Mouse (Mus musculus): Measurements from ENCODE around the gene Frmd4a.
"Not testable (repeated sequence)": the region's sequence is repeated elsewhere in the genome, so short reads cannot be mapped to it uniquely, and the experiment has no call there.

Gene Frmd4a

GRCm38 (mm10) chr2:4557466-4557865, 539.9 kb downstream of the Frmd4a start:
- DNase-seq (ENCODE audit: low spot score), result no peak

- no peak for DNase-seq (ENCODE audit: low spot score)
Observed at GRCm38 (mm10) chr2:4558651-4559203, 541.2 kb downstream of the Frmd4a start.

- DNase-seq (ENCODE audit: low spot score), result peak; percentile 79
Observed at GRCm38 (mm10) chr2:4559211-4559882, 541.8 kb downstream of the Frmd4a start.

GRCm38 (mm10) chr2:4559883-4560247, 542.3 kb downstream of the Frmd4a start:
- no peak for DNase-seq (ENCODE audit: low spot score)

GRCm38 (mm10) chr2:4560516-4560915, 543.0 kb downstream of the Frmd4a start:
- DNase-seq (ENCODE audit: low spot score), result not testable (repeated sequence)

- DNase-seq (ENCODE audit: low spot score), result no peak
Observed at GRCm38 (mm10) chr2:4561196-4561595, 543.7 kb downstream of the Frmd4a start.

GRCm38 (mm10) chr2:4562373-4562772, 544.9 kb downstream of the Frmd4a start:
- DNase-seq (ENCODE audit: low spot score), result no peak

GRCm38 (mm10) chr2:4562826-4563225, 545.3 kb downstream of the Frmd4a start:
- no peak for DNase-seq (ENCODE audit: low spot score)

- no peak for DNase-seq (ENCODE audit: low spot score)
Observed at GRCm38 (mm10) chr2:4563322-4563721, 545.8 kb downstream of the Frmd4a start.

GRCm38 (mm10) chr2:4566260-4566955, 548.9 kb downstream of the Frmd4a start:
- DNase-seq (ENCODE audit: low spot score), result no peak

GRCm38 (mm10) chr2:4566956-4567680, 549.6 kb downstream of the Frmd4a start:
- no peak for DNase-seq (ENCODE audit: low spot score)

- DNase-seq (ENCODE audit: low spot score), result no peak
Observed at GRCm38 (mm10) chr2:4568967-4569366, 551.5 kb downstream of the Frmd4a start.

- DNase-seq (ENCODE audit: low spot score), result no peak
Observed at GRCm38 (mm10) chr2:4570186-4570861, 552.8 kb downstream of the Frmd4a start.

GRCm38 (mm10) chr2:4572498-4573263, 555.2 kb downstream of the Frmd4a start:
- no peak for DNase-seq (ENCODE audit: low spot score)

GRCm38 (mm10) chr2:4573386-4573785, 555.9 kb downstream of the Frmd4a start:
- DNase-seq (ENCODE audit: low spot score), result no peak

- DNase-seq (ENCODE audit: low spot score), result no peak
Observed at GRCm38 (mm10) chr2:4574251-4574650, 556.7 kb downstream of the Frmd4a start.

GRCm38 (mm10) chr2:4575163-4575562, 557.6 kb downstream of the Frmd4a start:
- no peak for DNase-seq (ENCODE audit: low spot score)

- no peak for DNase-seq (ENCODE audit: low spot score)
Observed at GRCm38 (mm10) chr2:4575975-4576374, 558.5 kb downstream of the Frmd4a start.

- no peak for DNase-seq (ENCODE audit: low spot score)
Observed at GRCm38 (mm10) chr2:4578291-4578690, 560.8 kb downstream of the Frmd4a start.

GRCm38 (mm10) chr2:4579357-4580068, 562.0 kb downstream of the Frmd4a start:
- no peak for DNase-seq (ENCODE audit: low spot score)

GRCm38 (mm10) chr2:4580666-4581065, 563.1 kb downstream of the Frmd4a start:
- DNase-seq (ENCODE audit: low spot score), result no peak
